Mouse (Mus musculus) activated CD4-positive, CD25-positive, alpha-beta regulatory T cell, adult 4 months (primary cell): ENCODE results near the gene Flii. TPM values are rescaled to one million over a fixed set of nuclear protein-coding genes. Genes with fewer than 3 reads are reported as not detected.

Experiments used
- ATAC-seq: one replicate; pipeline ENCODE4 v1.8.0; 2017
- polyA plus RNA-seq, 2 experiments: library from polyadenylated mRNA; unstranded; fragments of 100-300 nt; shearing (Covaris generic); gene quantifications; one replicate each; pipeline ENCODE4 v1.2.1; 2017

The Flii gene
- polyA plus RNA-seq = 10 to 100 TPM; 65.2 to 84.7 TPM

GRCm38 (mm10) chr11:60726601-60727391 lies at the start of gene Flii:
Gene Flii (minus strand): TSS chr11:60727263.
- peak; percentile 58 for ATAC-seq

- no peak for ATAC-seq
Observed at GRCm38 (mm10) chr11:60776107-60776828, 49.2 kb upstream of the Flii start.

- no peak for ATAC-seq
Observed at GRCm38 (mm10) chr11:60775578-60775977, 48.5 kb upstream of the Flii start.

GRCm38 (mm10) chr11:60774841-60775240 lies 47.8 kb upstream of the Flii start:
- ATAC-seq = no peak

GRCm38 (mm10) chr11:60774158-60774689 lies 47.2 kb upstream of the Flii start:
- ATAC-seq = no peak

- no peak for ATAC-seq
Observed at GRCm38 (mm10) chr11:60772161-60772560, 45.1 kb upstream of the Flii start.

- ATAC-seq = no peak
Observed at GRCm38 (mm10) chr11:60770776-60771175, 43.7 kb upstream of the Flii start.

- ATAC-seq = no peak
Observed at GRCm38 (mm10) chr11:60769322-60769721, 42.3 kb upstream of the Flii start.

- no peak for ATAC-seq
Observed at GRCm38 (mm10) chr11:60766969-60767368, 39.9 kb upstream of the Flii start.

GRCm38 (mm10) chr11:60761681-60762080 lies 34.6 kb upstream of the Flii start:
- no peak for ATAC-seq

- no peak for ATAC-seq
Observed at GRCm38 (mm10) chr11:60755570-60755969, 28.5 kb upstream of the Flii start.

GRCm38 (mm10) chr11:60740321-60740720 lies 13.3 kb upstream of the Flii start:
- ATAC-seq = no peak

- no peak for ATAC-seq
Observed at GRCm38 (mm10) chr11:60737450-60737849, 10.4 kb upstream of the Flii start.

GRCm38 (mm10) chr11:60736491-60736890 lies 9.4 kb upstream of the Flii start:
- no peak for ATAC-seq

GRCm38 (mm10) chr11:60735191-60735590 lies 8.1 kb upstream of the Flii start:
- no peak for ATAC-seq

GRCm38 (mm10) chr11:60734206-60734605 lies 7.1 kb upstream of the Flii start:
- ATAC-seq = no peak

- no peak for ATAC-seq
Observed at GRCm38 (mm10) chr11:60731251-60731650, 4.2 kb upstream of the Flii start.

- ATAC-seq = no peak
Observed at GRCm38 (mm10) chr11:60730169-60730568, 3.1 kb upstream of the Flii start.

- ATAC-seq = no peak
Observed at GRCm38 (mm10) chr11:60729217-60729641, 2.2 kb upstream of the Flii start.

GRCm38 (mm10) chr11:60728260-60728761 lies 1.2 kb upstream of the Flii start, which contains the start of gene Mief2:
Gene Mief2 (plus strand): TSS chr11:60728398.
- ATAC-seq = peak; percentile 93

GRCm38 (mm10) chr11:60727392-60728140 lies 503 bp upstream of the Flii start:
- peak; percentile 13 for ATAC-seq

GRCm38 (mm10) chr11:60719263-60719662 lies 7.8 kb downstream of the Flii start:
- no peak for ATAC-seq

GRCm38 (mm10) chr11:60715833-60716232 lies 11.2 kb downstream of the Flii start:
- ATAC-seq = no peak
